Mouse (Mus musculus) liver, embryonic 12.5 days (tissue): ENCODE measurements around the gene Olfr1424. TPM values are rescaled to one million over a fixed set of nuclear protein-coding genes. Genes with fewer than 3 reads are reported as not detected.
"Not testable (repeated sequence)": the region's sequence is repeated elsewhere in the genome, so short reads cannot be mapped to it uniquely, and the experiment has no call there.

Experiments
- ATAC-seq: fragments of 200-750 bp; cut with Nextera tagmentation; 2 replicates; pipeline ENCODE4 v1.8.0; 2017; ENCODE audit warnings: moderate number of reproducible peaks, mild to moderate bottlenecking, moderate library complexity
- H3K27ac ChIP-seq: fragments of 300-500 bp; sonication (generic); 2 replicates; pipeline ENCODE4 v1.5.1; 2016; ENCODE audit warnings: mild to moderate bottlenecking
- H3K27me3 ChIP-seq: fragments of 300-500 bp; sonication (generic); replicated peaks from 2 replicates; pipeline ENCODE4 v1.6.1; 2016; ENCODE audit warnings: mild to moderate bottlenecking, moderate library complexity
- H3K36me3 ChIP-seq: fragments of 300-500 bp; sonication (generic); 2 replicates; pipeline ENCODE4 v1.6.1; 2016; ENCODE audit warnings: mild to moderate bottlenecking, moderate library complexity
- H3K4me1 ChIP-seq: fragments of 300-500 bp; sonication (generic); 2 replicates; pipeline ENCODE4 v1.6.1; 2016
- H3K4me2 ChIP-seq: fragments of 300-500 bp; sonication (generic); 2 replicates; pipeline ENCODE4 v1.6.1; 2016; ENCODE audit warnings: mild to moderate bottlenecking, moderate library complexity
- H3K4me3 ChIP-seq: fragments of 300-500 bp; sonication (generic); 2 replicates; pipeline ENCODE4 v1.5.1; 2016; ENCODE audit warnings: mild to moderate bottlenecking, moderate library complexity
- H3K9ac ChIP-seq: fragments of 300-500 bp; sonication (generic); 2 replicates; pipeline ENCODE4 v1.6.1; 2016; ENCODE audit warnings: mild to moderate bottlenecking, moderate library complexity
- H3K9me3 ChIP-seq: fragments of 300-500 bp; sonication (generic); replicated peaks from 2 replicates; pipeline ENCODE4 v1.6.1; 2016; ENCODE audit warnings: mild to moderate bottlenecking, moderate library complexity
- WGBS: fragments of 180-500 bp; shearing (Covaris S2); methylation state at CpG from one replicate; pipeline ENCODE4 v1.1.7; 2016; ENCODE audit not compliant: insufficient replicate concordance; 5-methylcytosine and 5-hydroxymethylcytosine counted together
- polyA plus RNA-seq: library from polyadenylated mRNA; unstranded; fragments of >200 nt; fragmentation: Nextera tagmentation; extraction: Ambion mirVana; gene quantifications from 2 replicates; pipeline ENCODE4 v1.2.1, GENCODE M21; 2016

The Olfr1424 gene
- not detected in 2 replicates for polyA plus RNA-seq

GRCm38 (mm10) chr19:12062582-12062981 is at the start of gene Olfr1424:
TSS of gene Olfr1424 (minus strand) at chr19:12062682.
- H3K27ac ChIP-seq, H3K27me3 ChIP-seq, H3K4me1 ChIP-seq, H3K9ac ChIP-seq, H3K4me2 ChIP-seq, H3K9me3 ChIP-seq, ATAC-seq, H3K36me3 ChIP-seq, H3K4me3 ChIP-seq: not testable (repeated sequence)
- 67% methylated on average over 1 of the region's 1 CpGs for whole genome bisulfite sequencing

GRCm38 (mm10) chr19:12104541-12104940 is 42.1 kb upstream of the Olfr1424 start:
- no peak for ATAC-seq
- Histone ChIP-seq H3K4me1 (no peaks in the 10 kb centered on the region), H3K9me3 (no peaks in the 10 kb centered on the region), H3K9ac (no peak overlapping the region), H3K27ac (no peak overlapping the region), H3K4me2 (no peak overlapping the region), H3K36me3 (no peaks in the 10 kb centered on the region), H3K27me3 (no peaks in the 10 kb centered on the region), H3K4me3 (no peak overlapping the region)
- 34% methylated on average over 1 of the region's 1 CpGs for WGBS

GRCm38 (mm10) chr19:12103234-12103633 is 40.8 kb upstream of the Olfr1424 start, which contains the start of gene Olfr1427:
TSS of gene Olfr1427 (minus strand) at chr19:12103334.
- Histone ChIP-seq H3K9me3 (no peaks in the 10 kb centered on the region), H3K4me1 (no peaks in the 10 kb centered on the region), H3K27me3 (no peaks in the 10 kb centered on the region), H3K4me2 (no peak within 1 kb of the TSS), H3K36me3 (no peaks in the 10 kb centered on the region), H3K9ac (no peak within 1 kb of the TSS), H3K27ac (no peak within 1 kb of the TSS), H3K4me3 (no peak within 1 kb of the TSS)
- no peak for ATAC-seq
- 79% methylated on average over 2 of the region's 2 CpGs for WGBS

GRCm38 (mm10) chr19:12091913-12092312 is 29.4 kb upstream of the Olfr1424 start, which contains the start of gene Olfr1426:
TSS of gene Olfr1426 (minus strand) at chr19:12092013.
- Histone ChIP-seq H3K9ac (no peak within 1 kb of the TSS), H3K36me3 (no peaks in the 10 kb centered on the region), H3K4me3 (no peak within 1 kb of the TSS), H3K9me3 (no peaks in the 10 kb centered on the region), H3K27me3 (no peaks in the 10 kb centered on the region), H3K4me1 (no peaks in the 10 kb centered on the region), H3K4me2 (no peak within 1 kb of the TSS), H3K27ac (no peak within 1 kb of the TSS)
- 63% methylated on average over 1 of the region's 1 CpGs for WGBS
- no peak for ATAC-seq

GRCm38 (mm10) chr19:12077631-12078030 is 15.1 kb upstream of the Olfr1424 start, which contains the start of gene Olfr1425:
TSS of gene Olfr1425 (minus strand) at chr19:12077731.
- not testable (repeated sequence) for H3K4me1 ChIP-seq, H3K9ac ChIP-seq, H3K9me3 ChIP-seq, H3K4me2 ChIP-seq, H3K4me3 ChIP-seq, H3K36me3 ChIP-seq, H3K27me3 ChIP-seq, ATAC-seq, H3K27ac ChIP-seq
- 71% methylated on average over 4 of the region's 4 CpGs for WGBS

GRCm38 (mm10) chr19:12069546-12069945 is 7.1 kb upstream of the Olfr1424 start:
- not testable (repeated sequence) for H3K27ac ChIP-seq, H3K4me3 ChIP-seq, H3K27me3 ChIP-seq, ATAC-seq, H3K36me3 ChIP-seq, H3K4me2 ChIP-seq, H3K9me3 ChIP-seq, H3K4me1 ChIP-seq, H3K9ac ChIP-seq
- WGBS: 45% methylated on average over 1 of the region's 1 CpGs

GRCm38 (mm10) chr19:12067806-12068205 is 5.3 kb upstream of the Olfr1424 start:
- not testable (repeated sequence) for H3K9ac ChIP-seq, H3K4me1 ChIP-seq, ATAC-seq, H3K36me3 ChIP-seq, H3K27ac ChIP-seq, H3K4me3 ChIP-seq, H3K27me3 ChIP-seq, H3K4me2 ChIP-seq, H3K9me3 ChIP-seq
- 44% methylated on average over 1 of the region's 1 CpGs for WGBS

- ATAC-seq: no peak
These were observed 19.3 kb downstream of the Olfr1424 start for GRCm38 (mm10) chr19:12043163-12043562.

GRCm38 (mm10) chr19:12041217-12041616 is 21.3 kb downstream of the Olfr1424 start, which contains the start of gene Olfr1423:
TSS of gene Olfr1423 (minus strand) at chr19:12041317.
- H3K27me3 ChIP-seq: no peaks in the 10 kb centered on the region
- H3K9me3 ChIP-seq: no peaks in the 10 kb centered on the region
- no peaks in the 10 kb centered on the region for H3K4me1 ChIP-seq
- no peak within 1 kb of the TSS for H3K4me3 ChIP-seq
- no peak within 1 kb of the TSS for H3K4me2 ChIP-seq
- no peak within 1 kb of the TSS for H3K27ac ChIP-seq
- no peak for ATAC-seq
- WGBS: 42% methylated on average over 2 of the region's 2 CpGs
- no peaks in the 10 kb centered on the region for H3K36me3 ChIP-seq
- H3K9ac ChIP-seq: no peak within 1 kb of the TSS

More at GRCm38 (mm10) chr19:12043163-12043562, 19.3 kb downstream of the Olfr1424 start:
- Histone ChIP-seq H3K9ac (no peak overlapping the region), H3K4me2 (no peak overlapping the region), H3K36me3 (no peaks in the 10 kb centered on the region), H3K4me1 (no peaks in the 10 kb centered on the region), H3K27ac (no peak overlapping the region), H3K27me3 (no peaks in the 10 kb centered on the region), H3K9me3 (no peaks in the 10 kb centered on the region), H3K4me3 (no peak overlapping the region)
- 77% methylated on average over 5 of the region's 5 CpGs for WGBS

- Histone ChIP-seq H3K4me2 (no peak overlapping the region), H3K36me3 (no peaks in the 10 kb centered on the region), H3K9ac (no peak overlapping the region), H3K4me3 (no peak overlapping the region), H3K4me1 (no peaks in the 10 kb centered on the region), H3K9me3 (no peaks in the 10 kb centered on the region), H3K27me3 (no peaks in the 10 kb centered on the region), H3K27ac (no peak overlapping the region)
- ATAC-seq: no peak
These were observed 24.8 kb downstream of the Olfr1424 start for GRCm38 (mm10) chr19:12037727-12038126.

- no peak overlapping the region for H3K9ac ChIP-seq
- ATAC-seq: no peak
- H3K4me2 ChIP-seq: no peak overlapping the region
- no peaks in the 10 kb centered on the region for H3K9me3 ChIP-seq
- H3K4me1 ChIP-seq: 0 out of 2 replicates have a peak, but pooled peaks cover 9% of the 10 kb centered on the region
- 15% methylated on average over 2 of the region's 2 CpGs for WGBS
- H3K36me3 ChIP-seq: no peaks in the 10 kb centered on the region
- H3K27ac ChIP-seq: no peak overlapping the region
- no peak overlapping the region for H3K4me3 ChIP-seq
- H3K27me3 ChIP-seq: no peaks in the 10 kb centered on the region
These were observed 35.9 kb downstream of the Olfr1424 start for GRCm38 (mm10) chr19:12026606-12027005.

- H3K27me3 ChIP-seq: no peaks in the 10 kb centered on the region
- H3K9me3 ChIP-seq: no peaks in the 10 kb centered on the region
- H3K4me3 ChIP-seq: no peak overlapping the region
- no peak overlapping the region for H3K4me2 ChIP-seq
- ATAC-seq: no peak
- H3K9ac ChIP-seq: no peak overlapping the region
- WGBS: 37% methylated on average over 3 of the region's 3 CpGs
- H3K27ac ChIP-seq: no peak overlapping the region
- H3K36me3 ChIP-seq: no peaks in the 10 kb centered on the region
- 0 out of 2 replicates have a peak, but pooled peaks cover 9% of the 10 kb centered on the region for H3K4me1 ChIP-seq
These were observed 37.1 kb downstream of the Olfr1424 start for GRCm38 (mm10) chr19:12025333-12025732.

- H3K9ac ChIP-seq: no peak overlapping the region
- H3K4me1 ChIP-seq: 0 out of 2 replicates have a peak, but pooled peaks cover 9% of the 10 kb centered on the region
- H3K9me3 ChIP-seq: no peaks in the 10 kb centered on the region
- no peak for ATAC-seq
- H3K4me3 ChIP-seq: no peak overlapping the region
- H3K36me3 ChIP-seq: no peaks in the 10 kb centered on the region
- WGBS: 44% methylated on average over 4 of the region's 4 CpGs
- H3K4me2 ChIP-seq: no peak overlapping the region
- no peaks in the 10 kb centered on the region for H3K27me3 ChIP-seq
- H3K27ac ChIP-seq: no peak overlapping the region
These were observed 38.3 kb downstream of the Olfr1424 start for GRCm38 (mm10) chr19:12024149-12024548.
